Comparison of ENCODE assay signal across 26 mouse cellular contexts in genomic region chr10:60818708-60819107, GRCm38 (mm10). TPM values are rescaled to one million over a fixed set of nuclear protein-coding genes. Genes with fewer than 3 reads are reported as not detected.
DNase-seq lines count a peak whose midpoint lies in the region; ATAC-seq and TF ChIP-seq lines count a peak whose summit lies in the region.
"Had no signal": no experiment of that assay in that cellular context is flagged by ENCODE, and none has a peak within 500 bp of the region (broad histone marks: within the 10 kb centered on the region; RNA-seq: fewer than 3 reads in every experiment).

No protein-coding gene starts in this region.

- H3ac ChIP-seq in myocyte (ENCODE audit: control insufficient read depth, insufficient read length), result no peak overlapping the region

- WGBS in cerebellum, adult 2 months, result 28% methylated on average over 7 of the region's 7 CpGs
- WGBS in heart, embryonic 13.5 days, result 82% methylated on average over 7 of the region's 7 CpGs

- no peaks in the 10 kb centered on the region for H3K9me3 ChIP-seq in heart, embryonic 13.5 days
- H3K9me3 ChIP-seq: embryonic facial prominence, embryonic 13.5 days; forebrain, embryonic 13.5 days; hindbrain, embryonic 10.5 days; kidney, embryonic 15.5 days; limb, embryonic 13.5 days; liver, embryonic 13.5 days; lung, embryonic 15.5 days; megakaryocyte, embryonic 14.5 days; midbrain, embryonic 13.5 days; neural tube, embryonic 12.5 days had no signal

- no peak for TF ChIP-seq POLR2A in cerebellum, adult 2 months (IDR thresholded peaks at IDR 0.05; ENCODE audit: borderline replicate concordance, insufficient read depth, low read length)
- no peak for TF ChIP-seq POLR2A in myocyte (IDR thresholded peaks at IDR 0.05; ENCODE audit: insufficient read length, low read depth)

- no peak for ATAC-seq in heart, embryonic 13.5 days (ENCODE audit: extremely low read depth, insufficient number of reproducible peaks, low FRiP score, low TSS enrichment)
- ATAC-seq in monocyte, adult 5-6 weeks (replicated peaks; ENCODE audit: insufficient number of reproducible peaks, low FRiP score, low TSS enrichment, poor library complexity, severe bottlenecking), result no peak
- ATAC-seq: forebrain, embryonic 13.5 days; hindbrain, embryonic 16.5 days; midbrain, embryonic 13.5 days had no signal

- no peaks in the 10 kb centered on the region for H3K27me3 ChIP-seq in cerebellum, adult 2 months (ENCODE audit: control insufficient read depth, insufficient read depth, low read length)
- no peaks in the 10 kb centered on the region for H3K27me3 ChIP-seq in heart, embryonic 13.5 days (replicated peaks)
- H3K27me3 ChIP-seq in myocyte (ENCODE audit: control insufficient read depth, insufficient read depth, insufficient read length), result no peaks in the 10 kb centered on the region
- H3K27me3 ChIP-seq: embryonic facial prominence, embryonic 13.5 days; forebrain, embryonic 13.5 days; kidney, embryonic 15.5 days; limb, embryonic 13.5 days; lung, embryonic 15.5 days; neural tube, embryonic 12.5 days had no signal

- TF ChIP-seq CTCF in cerebellum, adult 2 months (IDR thresholded peaks at IDR 0.05; ENCODE audit: borderline replicate concordance, insufficient read depth, low read depth, low read length), result no peak
- TF ChIP-seq CTCF in layer of hippocampus, adult 2 months (conservative IDR thresholded peaks at IDR 0.05), result no peak

- H3K27ac ChIP-seq in cerebellum, adult 2 months (ENCODE audit: insufficient read depth, low read length), result peak overlapping the region; percentile 88
- peak overlapping the region; percentile 100 for H3K27ac ChIP-seq in heart, embryonic 13.5 days (replicated peaks)
- peak overlapping the region; percentile 83 for H3K27ac ChIP-seq in layer of hippocampus, adult 2 months
- H3K27ac ChIP-seq: forebrain, embryonic 13.5 days; gastrocnemius, adult 2 months; hindbrain, embryonic 10.5 days; limb, embryonic 13.5 days; liver, embryonic 13.5 days; lung, embryonic 15.5 days; midbrain, embryonic 13.5 days; neural tube, embryonic 12.5 days had no signal

- no peak overlapping the region for H3K4me2 ChIP-seq in heart, embryonic 13.5 days
- peak overlapping the region; percentile 95 for H3K4me2 ChIP-seq in myocyte (ENCODE audit: low read depth)
- H3K4me2 ChIP-seq: embryonic facial prominence, embryonic 13.5 days; forebrain, embryonic 13.5 days; kidney, embryonic 15.5 days; limb, embryonic 13.5 days; liver, embryonic 13.5 days; lung, embryonic 15.5 days; midbrain, embryonic 13.5 days; neural tube, embryonic 12.5 days had no signal

- no peak overlapping the region for H3K9ac ChIP-seq in heart, embryonic 13.5 days
- H3K9ac ChIP-seq: embryonic facial prominence, embryonic 13.5 days; forebrain, embryonic 13.5 days; kidney, embryonic 15.5 days; limb, embryonic 13.5 days; liver, embryonic 13.5 days; lung, embryonic 15.5 days; midbrain, embryonic 13.5 days; neural tube, embryonic 12.5 days had no signal

- intact Hi-C loops in heart, postnatal 14 days (cut with DNase I), result no loop called here

- H3K79me2 ChIP-seq in myocyte (ENCODE audit: control insufficient read depth, insufficient read depth), result peaks cover 77% of the 10 kb centered on the region

- H3K36me3 ChIP-seq in heart, embryonic 13.5 days, result no peaks in the 10 kb centered on the region
- no peaks in the 10 kb centered on the region for H3K36me3 ChIP-seq in myocyte (ENCODE audit: control insufficient read depth, insufficient read depth)
- H3K36me3 ChIP-seq: embryonic facial prominence, embryonic 13.5 days; hindbrain, embryonic 10.5 days; kidney, embryonic 15.5 days; limb, embryonic 13.5 days; liver, embryonic 13.5 days; lung, embryonic 15.5 days; midbrain, embryonic 13.5 days; neural tube, embryonic 12.5 days had no signal

- peak overlapping the region; percentile 52 for H3K4me3 ChIP-seq in cerebellum, adult 2 months (replicated peaks; ENCODE audit: insufficient read depth, low read depth, low read length)
- H3K4me3 ChIP-seq in heart, embryonic 13.5 days, result no peak overlapping the region
- H3K4me3 ChIP-seq in layer of hippocampus, adult 2 months, result no peak overlapping the region
- H3K4me3 ChIP-seq in myocyte, result no peak overlapping the region
- H3K4me3 ChIP-seq: embryonic facial prominence, embryonic 13.5 days; forebrain, embryonic 13.5 days; gastrocnemius, adult 2 months; hindbrain, embryonic 10.5 days; kidney, embryonic 15.5 days; limb, embryonic 13.5 days; liver, embryonic 13.5 days; lung, embryonic 15.5 days; megakaryocyte, embryonic 14.5 days; midbrain, embryonic 13.5 days; neural tube, embryonic 12.5 days had no signal

- H3K4me1 ChIP-seq in cerebellum, adult 2 months (ENCODE audit: control insufficient read depth, insufficient read depth, low read length), result peaks cover 79% of the 10 kb centered on the region
- H3K4me1 ChIP-seq in heart, embryonic 13.5 days, result peaks cover 98% of the 10 kb centered on the region

- DNase-seq in cerebellum, adult 2 months, result peak in 1 of 2 experiments; percentile 52
- no peak for DNase-seq in cerebellum, postnatal 25 days
- DNase-seq in heart, postnatal 14 days, result no peak
- no peak for DNase-seq in layer of hippocampus, adult 2 months (ENCODE audit: low spot score in 2 of 2)
- no peak for DNase-seq in layer of hippocampus, postnatal 14 days (ENCODE audit: low spot score in 2 of 2)
- DNase-seq: adrenal gland, postnatal 25 days; cerebellum, adult 8-10 months; gastrocnemius, adult 2 months; kidney, adult 11 months; liver, embryonic 13.5 days; right cerebral cortex, postnatal 25 days; thymus, adult 18-20 months; thymus, postnatal 36 days had no signal

TF ChIP-seq in myocyte, 11 proteins besides CTCF, POLR2A, EP300 and RAD21:
- TF ChIP-seq USF1 (IDR thresholded peaks at IDR 0.05; ENCODE audit: low read depth), result no peak
- TF ChIP-seq TCF3 (IDR thresholded peaks at IDR 0.05; ENCODE audit: insufficient read length, low read depth), result no peak
- no peak for TF ChIP-seq MAX (IDR thresholded peaks at IDR 0.05; ENCODE audit: low read depth)
- no peak for TF ChIP-seq SRF (IDR thresholded peaks at IDR 0.05; ENCODE audit: control insufficient read depth, insufficient read length, low read depth)
- no peak for TF ChIP-seq MYOG (IDR thresholded peaks at IDR 0.05; ENCODE audit: control insufficient read depth in 1 of 3, insufficient read depth in 1 of 3, insufficient read length in 2 of 3, low read depth in 2 of 3)
- TF ChIP-seq TCF12 (IDR thresholded peaks at IDR 0.05; ENCODE audit: insufficient read depth, poor library complexity, severe bottlenecking), result no peak
- no peak for TF ChIP-seq POLR2AphosphoS2 (IDR thresholded peaks at IDR 0.05; ENCODE audit: insufficient read length, low read depth)
- no peak for TF ChIP-seq MYOD1 (IDR thresholded peaks at IDR 0.05; ENCODE audit: control insufficient read depth in 1 of 3, insufficient read length in 2 of 3, low read depth in 2 of 3)
- TF ChIP-seq REST (IDR thresholded peaks at IDR 0.05; ENCODE audit: insufficient read depth, insufficient read length), result no peak
- TF ChIP-seq CEBPB (IDR thresholded peaks at IDR 0.05; ENCODE audit: insufficient read depth, poor library complexity, severe bottlenecking), result no peak
- no peak for TF ChIP-seq E2F4 (IDR thresholded peaks at IDR 0.05; ENCODE audit: insufficient read depth)

RNA-seq across cellular contexts. Expression of gene Unc5b, which starts 12.7 kb away (rescaled TPM):
- polyA plus RNA-seq in cerebellum, adult 2 months (2012; rRNA removed), result 44.4 and 44.8 TPM in 2 replicates
- polyA plus RNA-seq in heart, embryonic 13.5 days (2015; fragmentation: Nextera tagmentation; extraction: Ambion mirVana), result 12.1 and 13.9 TPM in 2 replicates
- total RNA-seq in heart, postnatal 14 days (2021), result 10 to 100 TPM; 24.0 to 25.1 TPM
- total RNA-seq in layer of hippocampus, adult 2 months (2021), result 10 to 100 TPM; 10.7 to 11.2 TPM
- 10 to 100 TPM; 11.9 to 12.6 TPM for total RNA-seq in layer of hippocampus, postnatal 14 days (2021)
- polyA plus RNA-seq in myocyte (2012; fragmentation: generic; extraction: Trizol), result 91.9 TPM
- 0.38 TPM in 1 of 3 replicates, not detected in the others for total RNA-seq in monocyte, adult 5-6 weeks (2017)
